Mouse (Mus musculus): ENCODE data around the gene Sh2d3c. TPM values are rescaled to one million over a fixed set of nuclear protein-coding genes. Genes with fewer than 3 reads are reported as not detected.

Sh2d3c gene
- polyA plus RNA-seq, 1 experiment = 2.3 TPM

GRCm38 (mm10) chr2:32776192-32776591, 55.3 kb downstream of the Sh2d3c start:
- no peak overlapping the region; the same call in 1 of the 2 replicates for H3K27ac ChIP-seq (ENCODE audit: control insufficient read depth, insufficient read depth, low read depth, low read length)
- peak overlapping the region; percentile 95 for H3K4me3 ChIP-seq (ENCODE audit: control insufficient read depth, low read depth, low read length)
- TF ChIP-seq POLR2A (IDR thresholded peaks at IDR 0.05; ENCODE audit: control insufficient read depth, low read depth, low read length) (no peak), CTCF (IDR thresholded peaks at IDR 0.05; ENCODE audit: control insufficient read depth, insufficient read depth, insufficient replicate concordance, low read depth, low read length) (no peak)
- H3K36me3 ChIP-seq (ENCODE audit: control insufficient read depth, insufficient read depth, low read length) = no peaks in the 10 kb centered on the region
- H3K4me1 ChIP-seq (ENCODE audit: control insufficient read depth, insufficient read depth, low read length) = peaks cover 9% of the 10 kb centered on the region
- H3K27me3 ChIP-seq (ENCODE audit: control insufficient read depth, insufficient read depth, low read length) = no peaks in the 10 kb centered on the region

- Histone ChIP-seq H3K4me3 (ENCODE audit: control insufficient read depth, low read depth, low read length) (no peak overlapping the region), H3K36me3 (ENCODE audit: control insufficient read depth, insufficient read depth, low read length) (no peaks in the 10 kb centered on the region), H3K4me1 (ENCODE audit: control insufficient read depth, insufficient read depth, low read length) (peaks cover 11% of the 10 kb centered on the region), H3K27me3 (ENCODE audit: control insufficient read depth, insufficient read depth, low read length) (no peaks in the 10 kb centered on the region), H3K27ac (ENCODE audit: control insufficient read depth, insufficient read depth, low read depth, low read length) (no peak overlapping the region)
- TF ChIP-seq POLR2A (IDR thresholded peaks at IDR 0.05; ENCODE audit: control insufficient read depth, low read depth, low read length) (no peak), CTCF (IDR thresholded peaks at IDR 0.05; ENCODE audit: control insufficient read depth, insufficient read depth, insufficient replicate concordance, low read depth, low read length) (no peak)
Observed at GRCm38 (mm10) chr2:32778081-32778480, 57.2 kb downstream of the Sh2d3c start.

- H3K27ac ChIP-seq (ENCODE audit: control insufficient read depth, insufficient read depth, low read depth, low read length) = no peak overlapping the region
- TF ChIP-seq CTCF (IDR thresholded peaks at IDR 0.05; ENCODE audit: control insufficient read depth, insufficient read depth, insufficient replicate concordance, low read depth, low read length) = peak; percentile 76; the same call in 1 of the 2 replicates
- TF ChIP-seq POLR2A (IDR thresholded peaks at IDR 0.05; ENCODE audit: control insufficient read depth, low read depth, low read length) = no peak
- H3K27me3 ChIP-seq (ENCODE audit: control insufficient read depth, insufficient read depth, low read length) = no peaks in the 10 kb centered on the region
Observed at GRCm38 (mm10) chr2:32779131-32779530, 58.3 kb downstream of the Sh2d3c start.

GRCm38 (mm10) chr2:32779714-32780113, 58.9 kb downstream of the Sh2d3c start:
- TF ChIP-seq POLR2A (IDR thresholded peaks at IDR 0.05; ENCODE audit: control insufficient read depth, low read depth, low read length) (no peak), CTCF (IDR thresholded peaks at IDR 0.05; ENCODE audit: control insufficient read depth, insufficient read depth, insufficient replicate concordance, low read depth, low read length) (no peak)
- Histone ChIP-seq H3K27me3 (ENCODE audit: control insufficient read depth, insufficient read depth, low read length) (no peaks in the 10 kb centered on the region), H3K4me1 (ENCODE audit: control insufficient read depth, insufficient read depth, low read length) (peaks cover 15% of the 10 kb centered on the region), H3K36me3 (ENCODE audit: control insufficient read depth, insufficient read depth, low read length) (no peaks in the 10 kb centered on the region), H3K4me3 (ENCODE audit: control insufficient read depth, low read depth, low read length) (no peak overlapping the region), H3K27ac (ENCODE audit: control insufficient read depth, insufficient read depth, low read depth, low read length) (no peak overlapping the region)

More at GRCm38 (mm10) chr2:32779131-32779530, 58.3 kb downstream of the Sh2d3c start:
- no peaks in the 10 kb centered on the region for H3K36me3 ChIP-seq (ENCODE audit: control insufficient read depth, insufficient read depth, low read length)
- H3K4me3 ChIP-seq (ENCODE audit: control insufficient read depth, low read depth, low read length) = no peak overlapping the region
- H3K4me1 ChIP-seq (ENCODE audit: control insufficient read depth, insufficient read depth, low read length) = peaks cover 14% of the 10 kb centered on the region

- Histone ChIP-seq H3K36me3 (ENCODE audit: control insufficient read depth, insufficient read depth, low read length) (no peaks in the 10 kb centered on the region), H3K27me3 (ENCODE audit: control insufficient read depth, insufficient read depth, low read length) (no peaks in the 10 kb centered on the region), H3K4me1 (ENCODE audit: control insufficient read depth, insufficient read depth, low read length) (peaks cover 8% of the 10 kb centered on the region), H3K4me3 (ENCODE audit: control insufficient read depth, low read depth, low read length) (no peak overlapping the region), H3K27ac (ENCODE audit: control insufficient read depth, insufficient read depth, low read depth, low read length) (no peak overlapping the region)
- no peak for TF ChIP-seq CTCF (IDR thresholded peaks at IDR 0.05; ENCODE audit: control insufficient read depth, insufficient read depth, insufficient replicate concordance, low read depth, low read length)
- TF ChIP-seq POLR2A (IDR thresholded peaks at IDR 0.05; ENCODE audit: control insufficient read depth, low read depth, low read length) = no peak
Observed at GRCm38 (mm10) chr2:32781710-32782109, 60.9 kb downstream of the Sh2d3c start.

- no peaks in the 10 kb centered on the region for H3K27me3 ChIP-seq (ENCODE audit: control insufficient read depth, insufficient read depth, low read length)
- no peaks in the 10 kb centered on the region for H3K36me3 ChIP-seq (ENCODE audit: control insufficient read depth, insufficient read depth, low read length)
- TF ChIP-seq CTCF (IDR thresholded peaks at IDR 0.05; ENCODE audit: control insufficient read depth, insufficient read depth, insufficient replicate concordance, low read depth, low read length) (no peak), POLR2A (IDR thresholded peaks at IDR 0.05; ENCODE audit: control insufficient read depth, low read depth, low read length) (no peak)
- H3K4me1 ChIP-seq (ENCODE audit: control insufficient read depth, insufficient read depth, low read length) = peaks cover 8% of the 10 kb centered on the region
- 0 out of 2 replicates have a peak within 1 kb of the TSS, but pooled peaks have one; percentile 43 for H3K27ac ChIP-seq (ENCODE audit: control insufficient read depth, insufficient read depth, low read depth, low read length)
- H3K4me3 ChIP-seq (ENCODE audit: control insufficient read depth, low read depth, low read length) = peak within 1 kb of the TSS; percentile 91
Observed at GRCm38 (mm10) chr2:32784048-32784681, 63.3 kb downstream of the Sh2d3c start, which contains the start of gene Cfap157. Gene Cfap157, minus strand, starts transcription at chr2:32784428.

- TF ChIP-seq POLR2A (IDR thresholded peaks at IDR 0.05; ENCODE audit: control insufficient read depth, low read depth, low read length) (no peak), CTCF (IDR thresholded peaks at IDR 0.05; ENCODE audit: control insufficient read depth, insufficient read depth, insufficient replicate concordance, low read depth, low read length) (no peak)
Observed at GRCm38 (mm10) chr2:32787176-32787575, 66.3 kb downstream of the Sh2d3c start.

More at GRCm38 (mm10) chr2:32787176-32787575, 66.3 kb downstream of the Sh2d3c start:
- peaks cover 4% of the 10 kb centered on the region for H3K4me1 ChIP-seq (ENCODE audit: control insufficient read depth, insufficient read depth, low read length)
- H3K4me3 ChIP-seq (ENCODE audit: control insufficient read depth, low read depth, low read length) = no peak overlapping the region
- H3K36me3 ChIP-seq (ENCODE audit: control insufficient read depth, insufficient read depth, low read length) = no peaks in the 10 kb centered on the region; the same call in 1 of the 2 replicates
- no peaks in the 10 kb centered on the region for H3K27me3 ChIP-seq (ENCODE audit: control insufficient read depth, insufficient read depth, low read length)
- H3K27ac ChIP-seq (ENCODE audit: control insufficient read depth, insufficient read depth, low read depth, low read length) = no peak overlapping the region
